ENCODE assay signal across 12 mouse cellular contexts in the genomic region with DNA sequence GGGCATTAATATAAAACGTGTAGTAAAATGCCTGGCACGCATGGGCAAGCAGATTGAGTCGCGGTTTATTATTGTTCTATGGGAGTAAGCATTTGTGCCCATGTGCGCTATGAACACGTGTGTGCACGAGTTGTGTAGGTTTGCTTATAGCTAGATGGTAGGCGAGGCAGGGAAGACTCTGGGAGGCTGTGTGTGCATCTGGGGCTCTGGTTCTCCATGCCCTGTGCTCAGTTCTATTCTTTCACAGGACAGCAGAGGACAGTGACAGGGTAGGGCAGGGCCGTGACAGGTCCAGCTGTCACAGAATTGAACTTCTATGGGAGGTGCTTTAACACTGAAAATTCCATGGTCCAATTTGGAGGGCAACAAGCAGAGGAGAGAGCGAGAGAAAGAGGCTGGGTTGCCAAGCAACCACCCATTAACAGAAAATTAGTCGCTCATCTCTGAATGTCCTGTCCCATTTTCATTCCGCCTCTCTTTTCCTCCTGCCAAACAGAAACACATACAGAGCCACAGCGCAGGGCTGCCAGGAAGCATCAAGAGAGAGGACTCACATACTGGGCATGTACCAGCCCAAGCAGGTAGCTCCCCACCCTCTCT.
DNase-seq lines count a peak whose midpoint lies in the region; ATAC-seq and TF ChIP-seq lines count a peak whose summit lies in the region.
"Had no signal": no experiment of that assay in that cellular context is flagged by ENCODE, and none has a peak within 500 bp of the region (broad histone marks: within the 10 kb centered on the region; RNA-seq: fewer than 3 reads in every experiment).

No protein-coding gene starts in this region.

- peak overlapping the region; percentile 91 for H3K27ac ChIP-seq in layer of hippocampus, adult 2 months
- H3K27ac ChIP-seq in midbrain, embryonic 14.5 days (replicated peaks; ENCODE audit: low read depth, low read length) = peak overlapping the region; percentile 32
- H3K27ac ChIP-seq in stomach, postnatal 0 days (replicated peaks) = no peak overlapping the region
- H3K27ac ChIP-seq: heart, embryonic 13.5 days; kidney, embryonic 15.5 days had no signal

- no peak overlapping the region for H3K9ac ChIP-seq in midbrain, embryonic 14.5 days (replicated peaks; ENCODE audit: low read length)
- H3K9ac ChIP-seq in stomach, postnatal 0 days (ENCODE audit: low read length) = no peak overlapping the region
- H3K9ac ChIP-seq: heart, embryonic 13.5 days; kidney, embryonic 15.5 days had no signal

- no peaks in the 10 kb centered on the region for H3K27me3 ChIP-seq in midbrain, embryonic 14.5 days (ENCODE audit: control insufficient read depth, insufficient read depth, low read length)
- H3K27me3 ChIP-seq in stomach, postnatal 0 days (ENCODE audit: control insufficient read depth, insufficient read depth, low read length) = no peaks in the 10 kb centered on the region
- H3K27me3 ChIP-seq: kidney, embryonic 15.5 days had no signal

- H3K36me3 ChIP-seq in midbrain, embryonic 14.5 days (ENCODE audit: control insufficient read depth, insufficient read depth, low read length) = no peaks in the 10 kb centered on the region
- no peaks in the 10 kb centered on the region for H3K36me3 ChIP-seq in stomach, postnatal 0 days (ENCODE audit: control insufficient read depth, insufficient read depth, low read length)
- H3K36me3 ChIP-seq: heart, embryonic 13.5 days; kidney, embryonic 15.5 days had no signal

- WGBS in midbrain, embryonic 14.5 days = 46% methylated on average over 13 of the region's 13 CpGs
- 87% methylated on average over 13 of the region's 13 CpGs for WGBS in stomach, postnatal 0 days

- no peak; the same call in 1 of the 2 replicates for ATAC-seq in midbrain, embryonic 14.5 days (ENCODE audit: low FRiP score, low TSS enrichment)
- ATAC-seq in stomach, postnatal 0 days (ENCODE audit: low FRiP score, low TSS enrichment) = no peak
- ATAC-seq: CD4-positive, CD25-positive, alpha-beta regulatory T cell, adult 4 months had no signal

- no peak overlapping the region for H3K4me2 ChIP-seq in midbrain, embryonic 14.5 days (ENCODE audit: low read length)
- no peak overlapping the region for H3K4me2 ChIP-seq in stomach, postnatal 0 days (replicated peaks; ENCODE audit: low read depth)
- H3K4me2 ChIP-seq: heart, embryonic 13.5 days; kidney, embryonic 15.5 days had no signal

- peaks cover 44% of the 10 kb centered on the region for H3K4me1 ChIP-seq in midbrain, embryonic 14.5 days (ENCODE audit: control insufficient read depth, insufficient read depth, low read length)
- no peaks in the 10 kb centered on the region for H3K4me1 ChIP-seq in stomach, postnatal 0 days (replicated peaks; ENCODE audit: control insufficient read depth, insufficient read depth)
- H3K4me1 ChIP-seq: heart, embryonic 13.5 days had no signal

- TF ChIP-seq EP300 in stomach, postnatal 0 days (optimal IDR thresholded peaks at IDR 0.05) = no peak

- no peaks in the 10 kb centered on the region for H3K9me3 ChIP-seq in midbrain, embryonic 14.5 days (ENCODE audit: control insufficient read depth, low read length)
- H3K9me3 ChIP-seq in stomach, postnatal 0 days (ENCODE audit: control insufficient read depth, low read length) = no peaks in the 10 kb centered on the region
- H3K9me3 ChIP-seq: heart, embryonic 13.5 days; kidney, embryonic 15.5 days had no signal

- H3K4me3 ChIP-seq in layer of hippocampus, adult 2 months = no peak overlapping the region
- H3K4me3 ChIP-seq in midbrain, embryonic 14.5 days (replicated peaks; ENCODE audit: low read depth, low read length) = no peak overlapping the region
- no peak overlapping the region for H3K4me3 ChIP-seq in stomach, postnatal 0 days (ENCODE audit: low read depth, low read length)
- H3K4me3 ChIP-seq: heart, embryonic 13.5 days; kidney, embryonic 15.5 days had no signal

- no peak for TF ChIP-seq CTCF in layer of hippocampus, adult 2 months (conservative IDR thresholded peaks at IDR 0.05)
- no peak for TF ChIP-seq CTCF in stomach, postnatal 0 days (IDR thresholded peaks at IDR 0.05; ENCODE audit: low read depth)

- peak; percentile 60 to 71 for DNase-seq in right cerebral cortex, adult 2 months (ENCODE audit: low spot score in 2 of 2)
- DNase-seq in right cerebral cortex, postnatal 4 days = no peak
- DNase-seq in layer of hippocampus, adult 2 months (ENCODE audit: low spot score in 2 of 2) = peak; percentile 39 to 68
- peak; percentile 57 for DNase-seq in midbrain, embryonic 14.5 days
- no peak for DNase-seq in lung, postnatal 10 days
- no peak for DNase-seq in lung, adult 18-20 months
- no peak for DNase-seq in stomach, postnatal 0 days (ENCODE audit: low spot score)
- DNase-seq in ovary, postnatal 36 days (ENCODE audit: low spot score) = no peak
- DNase-seq: liver had no signal

Comparison
In these comparisons a context has a peak if more than half of its experiments do, and no peak if none do; other contexts are left out.
1. DNase-seq: peak in right cerebral cortex, adult 2 months (2 of 2), layer of hippocampus, adult 2 months (2 of 2) and midbrain, embryonic 14.5 days (single experiment); none in right cerebral cortex, postnatal 4 days (single experiment), lung, postnatal 10 days (single experiment), lung, adult 18-20 months (0 of 2), stomach, postnatal 0 days (single experiment) and ovary, postnatal 36 days (single experiment).